ENCODE assay signal across 8 mouse cellular contexts in genomic region chr4:139925275-139926160, GRCm38 (mm10). TPM values are rescaled to one million over a fixed set of nuclear protein-coding genes. Genes with fewer than 3 reads are reported as not detected.
A peak's percentile ranks its signal among the peaks of the same experiment; 100 is the strongest.
DNase-seq lines count a peak whose midpoint lies in the region; ATAC-seq and TF ChIP-seq lines count a peak whose summit lies in the region.

No protein-coding gene starts in this region.

- no peaks in the 10 kb centered on the region for H3K36me3 ChIP-seq in lung, embryonic 14.5 days (ENCODE audit: insufficient read depth)
- no peaks in the 10 kb centered on the region for H3K36me3 ChIP-seq in forebrain, embryonic 11.5 days (ENCODE audit: control insufficient read depth, insufficient read depth, low read length)
- H3K36me3 ChIP-seq in limb, embryonic 11.5 days (ENCODE audit: control insufficient read depth, insufficient read depth, low read length), result no peaks in the 10 kb centered on the region
- no peaks in the 10 kb centered on the region for H3K36me3 ChIP-seq in stomach, embryonic 14.5 days (ENCODE audit: control insufficient read depth, insufficient read depth, low read length)

- H3K9ac ChIP-seq in lung, embryonic 14.5 days, result no peak overlapping the region
- peak overlapping the region; percentile 45 for H3K9ac ChIP-seq in forebrain, embryonic 11.5 days (ENCODE audit: low read length)
- no peak overlapping the region for H3K9ac ChIP-seq in limb, embryonic 11.5 days (ENCODE audit: low read length)
- no peak overlapping the region for H3K9ac ChIP-seq in stomach, embryonic 14.5 days (replicated peaks; ENCODE audit: low read depth, low read length)

- H3K27ac ChIP-seq in lung, embryonic 14.5 days (ENCODE audit: low read depth), result no peak overlapping the region; the same call in 1 of the 2 replicates
- peak overlapping the region; percentile 76 for H3K27ac ChIP-seq in forebrain, embryonic 11.5 days (ENCODE audit: low read depth, low read length)
- H3K27ac ChIP-seq in limb, embryonic 11.5 days (replicated peaks; ENCODE audit: low read depth, low read length), result no peak overlapping the region
- H3K27ac ChIP-seq in stomach, embryonic 14.5 days (ENCODE audit: low read length), result no peak overlapping the region
- no peak overlapping the region for H3K27ac ChIP-seq in cerebellum, adult 2 months (ENCODE audit: insufficient read depth, low read length)

- peaks cover 3% of the 10 kb centered on the region; the same call in 1 of the 2 replicates for H3K4me1 ChIP-seq in lung, embryonic 14.5 days (ENCODE audit: insufficient read depth)
- peaks cover 14% of the 10 kb centered on the region; the same call in 1 of the 2 replicates for H3K4me1 ChIP-seq in forebrain, embryonic 11.5 days (replicated peaks; ENCODE audit: control insufficient read depth, insufficient read depth, low read length)
- H3K4me1 ChIP-seq in limb, embryonic 11.5 days (ENCODE audit: control insufficient read depth, insufficient read depth, low read length), result no peaks in the 10 kb centered on the region
- H3K4me1 ChIP-seq in stomach, embryonic 14.5 days (ENCODE audit: control insufficient read depth, insufficient read depth, low read length), result 0 out of 2 replicates have a peak, but pooled peaks cover 3% of the 10 kb centered on the region
- H3K4me1 ChIP-seq in cerebellum, adult 2 months (ENCODE audit: control insufficient read depth, insufficient read depth, low read length), result no peaks in the 10 kb centered on the region

- H3K4me2 ChIP-seq in lung, embryonic 14.5 days, result peak overlapping the region; percentile 60
- peak overlapping the region; percentile 54 for H3K4me2 ChIP-seq in forebrain, embryonic 11.5 days (ENCODE audit: low read depth, low read length, severe bottlenecking)
- peak overlapping the region; percentile 20; the same call in 1 of the 2 replicates for H3K4me2 ChIP-seq in limb, embryonic 11.5 days (ENCODE audit: low read depth, severe bottlenecking)
- H3K4me2 ChIP-seq in stomach, embryonic 14.5 days (replicated peaks; ENCODE audit: low read depth, low read length), result peak overlapping the region; percentile 33

- H3K4me3 ChIP-seq in lung, embryonic 14.5 days (ENCODE audit: low read depth, low read length), result peak overlapping the region; percentile 23; the same call in 1 of the 2 replicates
- H3K4me3 ChIP-seq in forebrain, embryonic 11.5 days (ENCODE audit: low read depth, low read length), result peak overlapping the region; percentile 26
- peak overlapping the region; percentile 19; the same call in 1 of the 2 replicates for H3K4me3 ChIP-seq in limb, embryonic 11.5 days (ENCODE audit: low read depth, low read length)
- peak overlapping the region; percentile 18; the same call in 1 of the 2 replicates for H3K4me3 ChIP-seq in stomach, embryonic 14.5 days (ENCODE audit: low read depth, low read length)
- no peak overlapping the region for H3K4me3 ChIP-seq in cerebellum, adult 2 months (replicated peaks; ENCODE audit: insufficient read depth, low read depth, low read length)

- TF ChIP-seq POLR2A in cerebellum, adult 2 months (IDR thresholded peaks at IDR 0.05; ENCODE audit: borderline replicate concordance, insufficient read depth, low read length), result no peak

- peak; percentile 60 for TF ChIP-seq CTCF in lung, embryonic 14.5 days (IDR thresholded peaks at IDR 0.05; ENCODE audit: low read depth)
- TF ChIP-seq CTCF in cerebellum, adult 2 months (IDR thresholded peaks at IDR 0.05; ENCODE audit: borderline replicate concordance, insufficient read depth, low read depth, low read length), result no peak

- no peak for ATAC-seq in lung, embryonic 14.5 days (ENCODE audit: insufficient read depth)
- ATAC-seq in forebrain, embryonic 11.5 days (replicated peaks; ENCODE audit: low FRiP score), result peak; percentile 57
- no peak for ATAC-seq in limb, embryonic 11.5 days (ENCODE audit: insufficient number of reproducible peaks, low FRiP score, low TSS enrichment, low read depth)
- no peak for ATAC-seq in stomach, embryonic 14.5 days (ENCODE audit: insufficient number of reproducible peaks, insufficient read depth, low FRiP score, low read depth)

- no peaks in the 10 kb centered on the region for H3K9me3 ChIP-seq in lung, embryonic 14.5 days (ENCODE audit: low read depth, low read length)
- no peaks in the 10 kb centered on the region for H3K9me3 ChIP-seq in forebrain, embryonic 11.5 days (ENCODE audit: control insufficient read depth, low read length)
- H3K9me3 ChIP-seq in limb, embryonic 11.5 days (ENCODE audit: control insufficient read depth, low read length), result no peaks in the 10 kb centered on the region
- H3K9me3 ChIP-seq in stomach, embryonic 14.5 days (ENCODE audit: control insufficient read depth, low read depth, low read length), result no peaks in the 10 kb centered on the region

- peaks cover 13% of the 10 kb centered on the region; the same call in 1 of the 2 replicates for H3K27me3 ChIP-seq in lung, embryonic 14.5 days (ENCODE audit: insufficient read depth, low read length)
- H3K27me3 ChIP-seq in forebrain, embryonic 11.5 days (ENCODE audit: control insufficient read depth, insufficient read depth, low read length), result peaks cover 2% of the 10 kb centered on the region; the same call in 1 of the 2 replicates
- H3K27me3 ChIP-seq in limb, embryonic 11.5 days (ENCODE audit: control insufficient read depth, insufficient read depth, low read length), result peaks cover 18% of the 10 kb centered on the region
- H3K27me3 ChIP-seq in stomach, embryonic 14.5 days (ENCODE audit: control insufficient read depth, insufficient read depth, low read length), result 0 out of 2 replicates have a peak, but pooled peaks cover 6% of the 10 kb centered on the region
- H3K27me3 ChIP-seq in cerebellum, adult 2 months (ENCODE audit: control insufficient read depth, insufficient read depth, low read length), result peaks cover 2% of the 10 kb centered on the region; the same call in 1 of the 2 replicates

- WGBS in lung, embryonic 14.5 days, result 13% methylated on average over 34 of the region's 34 CpGs
- 12% methylated on average over 34 of the region's 34 CpGs for WGBS in forebrain, embryonic 11.5 days
- WGBS in limb, embryonic 11.5 days, result 19% methylated on average over 34 of the region's 34 CpGs
- 16% methylated on average over 34 of the region's 34 CpGs for whole genome bisulfite sequencing in stomach, embryonic 14.5 days
- WGBS in cerebellum, adult 2 months, result 20% methylated on average over 34 of the region's 34 CpGs

- DNase-seq in lung, embryonic 14.5 days, result peak; percentile 54
- DNase-seq in lung, postnatal 10 days, result no peak
- DNase-seq in forebrain, embryonic 11.5 days (ENCODE audit: low spot score), result peak; percentile 70
- peak; percentile 36 for DNase-seq in limb, embryonic 11.5 days (ENCODE audit: low spot score)
- no peak for DNase-seq in gastrocnemius, adult 18-20 months (ENCODE audit: low spot score)
- no peak for DNase-seq in gastrocnemius, adult 8-10 months (ENCODE audit: low spot score in 2 of 2)
- no peak for DNase-seq in cerebellum, adult 2 months

RNA-seq across cellular contexts. Expression of gene Klhdc7a, which starts 42.3 kb away (rescaled TPM):
- 0.47 and 0.53 TPM in 2 replicates for polyA plus RNA-seq in lung, embryonic 14.5 days (2014; fragmentation: Nextera tagmentation; extraction: Ambion mirVana)
- polyA plus RNA-seq in forebrain, embryonic 11.5 days (2014; fragmentation: Nextera tagmentation; extraction: Ambion mirVana), result 0.03 and 0.17 TPM in 2 replicates
- polyA plus RNA-seq in limb, embryonic 11.5 days (2014; fragmentation: Nextera tagmentation; extraction: Ambion mirVana), result 0.04 TPM in 1 of 2 replicates, not detected in the other
- polyA plus RNA-seq in stomach, embryonic 14.5 days (2014; fragmentation: Nextera tagmentation; extraction: Ambion mirVana), result 0.23 and 0.42 TPM in 2 replicates
- total RNA-seq in gastrocnemius, adult 18-20 months (2021), result under 1 TPM; 0.30 to 0.52 TPM
- total RNA-seq in gastrocnemius, adult 8-10 months (2022), result under 1 TPM; 0.07 to 0.88 (median 0.30) TPM
- 4.3 and 4.8 TPM in 2 replicates for polyA plus RNA-seq in cerebellum, adult 2 months (2012; rRNA removed)

Comparison
In these comparisons a context has a peak if more than half of its experiments do, and no peak if none do; other contexts are left out.
1. DNase-seq: peak in lung, embryonic 14.5 days (single experiment), forebrain, embryonic 11.5 days (single experiment) and limb, embryonic 11.5 days (single experiment); none in lung, postnatal 10 days (single experiment), gastrocnemius, adult 18-20 months (single experiment), gastrocnemius, adult 8-10 months (0 of 2) and cerebellum, adult 2 months (0 of 2).
2. Peak in every context shown above with its lines, with median percentiles within 50 percentile points of each other: H3K4me2 ChIP-seq.